Mouse (Mus musculus) right cerebral cortex, postnatal 4 days (tissue): ENCODE measurements around the gene Trpc5os.

Experiments used
- DNase-seq: peaks from one replicate; pipeline ENCODE4 v3.0.0-alpha.2; 2022

Gene Trpc5os

GRCm38 (mm10) chrX:144456281-144456680 lies at the start of gene Trpc5os:
Trpc5os (plus strand) TSS chrX:144456581.
- no peak for DNase-seq

DNA sequence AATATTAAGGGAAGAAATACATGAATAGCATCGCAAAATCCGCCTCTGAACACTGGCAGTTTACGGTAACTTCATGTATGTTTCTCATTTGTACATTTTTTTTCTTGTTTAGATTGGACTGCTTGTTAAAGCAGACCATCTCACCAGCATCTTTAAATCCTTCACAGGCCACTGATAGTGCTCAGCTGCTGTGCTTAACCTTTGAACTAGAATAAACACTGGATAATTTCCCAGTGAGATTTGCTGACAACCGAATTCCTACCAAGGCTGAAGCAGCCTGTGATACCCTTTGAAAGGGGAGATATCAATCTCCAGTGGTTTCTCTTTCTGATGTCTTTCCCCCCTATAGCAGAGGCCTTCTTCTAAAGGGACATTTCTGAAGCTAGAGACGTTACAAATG lies 48.3 kb upstream of the Trpc5os start:
- DNase-seq: no peak

GRCm38 (mm10) chrX:144420259-144420658 lies 36.1 kb upstream of the Trpc5os start:
- DNase-seq: no peak

GRCm38 (mm10) chrX:144421091-144421490 lies 35.3 kb upstream of the Trpc5os start:
- no peak for DNase-seq

GRCm38 (mm10) chrX:144423848-144424247 lies 32.5 kb upstream of the Trpc5os start:
- no peak for DNase-seq

DNA sequence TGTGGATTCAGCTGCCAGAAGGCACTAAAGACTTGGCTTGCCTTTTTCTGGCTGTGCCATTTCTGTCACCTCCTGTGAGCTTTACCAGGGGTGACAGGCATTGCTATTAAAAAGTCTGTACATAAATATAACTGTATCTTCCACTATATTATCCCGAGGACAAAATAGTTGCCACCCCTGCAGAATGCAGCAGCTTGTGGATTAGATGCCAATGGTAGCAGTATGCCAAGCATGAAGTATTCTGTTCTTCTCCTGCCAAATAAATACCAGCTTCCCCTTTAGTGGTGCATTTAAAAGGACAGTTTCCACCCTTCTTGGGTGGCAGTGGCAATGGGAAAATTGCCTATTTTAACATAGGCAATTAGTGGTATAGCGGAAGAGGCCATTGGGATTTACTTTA lies 8.0 kb downstream of the Trpc5os start:
- DNase-seq: no peak

GRCm38 (mm10) chrX:144491394-144491793 lies 35.0 kb downstream of the Trpc5os start:
- DNase-seq: no peak

DNA sequence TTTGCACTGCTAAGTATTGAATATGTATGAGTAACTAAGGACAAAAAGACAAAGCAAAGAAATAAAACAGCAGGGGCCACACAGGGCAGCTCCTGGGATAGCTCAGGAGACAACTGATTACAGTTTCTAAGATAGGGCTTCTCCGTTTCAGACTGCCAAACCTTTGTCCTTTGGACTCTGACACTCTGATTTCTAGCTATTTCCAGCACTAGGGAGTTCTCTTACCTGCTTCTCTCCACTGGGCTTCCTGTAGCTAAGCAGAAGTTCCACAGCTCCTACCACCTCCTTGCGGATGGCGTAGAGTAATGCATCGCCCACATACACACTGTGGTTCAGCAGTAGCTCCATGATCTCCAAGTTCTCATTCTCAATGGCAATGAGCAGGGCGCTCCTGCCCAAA lies 66.9 kb downstream of the Trpc5os start:
- no peak for DNase-seq

DNA sequence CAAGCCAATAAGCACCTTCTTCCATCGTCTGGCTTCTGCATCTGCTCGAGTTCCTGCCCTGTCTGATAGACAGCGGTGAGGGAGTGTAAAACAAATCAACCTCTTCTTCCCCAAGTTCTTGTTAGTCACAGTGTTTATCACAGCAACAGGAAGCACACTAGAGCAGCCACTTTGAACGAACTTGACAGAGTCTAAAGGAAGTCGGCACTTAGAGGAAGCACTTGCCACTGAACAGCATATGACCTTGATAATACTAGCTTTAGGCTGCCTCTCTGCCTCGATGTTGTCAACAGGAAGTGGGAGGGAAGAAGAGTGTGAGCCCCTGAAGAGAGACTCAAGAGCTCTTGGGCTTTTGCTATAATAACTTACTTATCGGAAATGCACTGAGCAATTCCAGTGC lies 69.7 kb downstream of the Trpc5os start:
- no peak for DNase-seq
